In genomic region chr5:139801880-139802279, GRCm38 (mm10) we compare ENCODE assay signal across 1 mouse cellular context.
TF ChIP-seq lines count a peak whose summit lies in the region.

No protein-coding gene starts in this region.

TF ChIP-seq in MEL, 35 proteins besides CTCF, POLR2A, EP300 and RAD21:
- no peak for TF ChIP-seq TAL1 (IDR thresholded peaks at IDR 0.05; ENCODE audit: low read length)
- 0 out of 2 replicates have a peak, but pooled peaks have one; percentile 53 for TF ChIP-seq POLR2AphosphoS5 (IDR thresholded peaks at IDR 0.05; ENCODE audit: borderline replicate concordance, low read depth, low read length)
- no peak for TF ChIP-seq BHLHE40 (IDR thresholded peaks at IDR 0.05; ENCODE audit: borderline replicate concordance, low read depth, low read length)
- TF ChIP-seq ZMIZ1 (IDR thresholded peaks at IDR 0.05; ENCODE audit: low read depth, low read length): no peak
- no peak for TF ChIP-seq CHD2 (IDR thresholded peaks at IDR 0.05; ENCODE audit: low read length)
- no peak for TF ChIP-seq MEF2A (IDR thresholded peaks at IDR 0.05; ENCODE audit: extremely low read depth, insufficient replicate concordance, low read depth, low read length, poor library complexity, severe bottlenecking)
TF ChIP-seq in MEL: peak in this region for 1.
